In the genomic region with DNA sequence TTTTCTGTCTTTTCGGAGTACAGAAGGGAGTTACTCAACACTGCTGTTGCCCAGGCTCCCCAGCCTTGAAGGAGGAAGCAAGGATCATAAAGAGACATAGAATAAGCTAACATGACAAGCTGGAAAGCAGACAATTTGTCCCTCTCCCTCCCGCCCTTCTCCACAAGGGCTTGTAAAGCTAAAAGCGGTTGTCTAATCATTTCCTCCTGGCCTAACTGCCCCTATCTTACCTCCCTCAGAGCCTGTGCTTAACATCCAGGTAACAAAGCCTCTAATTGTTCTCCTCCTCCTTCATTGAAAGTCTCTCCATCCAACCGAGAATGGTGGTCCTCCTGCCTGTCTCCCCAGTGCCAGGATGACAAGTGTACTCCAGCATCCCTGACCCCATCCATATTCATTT, we compare ENCODE assay signal across 9 mouse cellular contexts. TPM values are rescaled to one million over a fixed set of nuclear protein-coding genes. Genes with fewer than 3 reads are reported as not detected.
DNase-seq lines count a peak whose midpoint lies in the region; ATAC-seq and TF ChIP-seq lines count a peak whose summit lies in the region.
"Had no signal": no experiment of that assay in that cellular context is flagged by ENCODE, and none has a peak within 500 bp of the region (broad histone marks: within the 10 kb centered on the region; RNA-seq: fewer than 3 reads in every experiment).

No protein-coding gene starts in this region.

- H3K4me2 ChIP-seq in liver, embryonic 11.5 days: peak overlapping the region; percentile 84
- H3K4me2 ChIP-seq in limb, embryonic 13.5 days (replicated peaks): peak overlapping the region; percentile 91
- peak overlapping the region; percentile 83 for H3K4me2 ChIP-seq in neural tube, embryonic 15.5 days

- peak overlapping the region; percentile 68 for H3K4me3 ChIP-seq in liver, embryonic 11.5 days (ENCODE audit: low read depth, low read length)
- peak overlapping the region; percentile 14; the same call in 1 of the 2 replicates for H3K4me3 ChIP-seq in embryonic fibroblast, embryonic 13.5 days (ENCODE audit: insufficient read depth, low read length)
- H3K4me3 ChIP-seq in limb, embryonic 13.5 days: peak overlapping the region; percentile 70
- H3K4me3 ChIP-seq in neural tube, embryonic 15.5 days (replicated peaks): peak overlapping the region; percentile 57

- WGBS in liver, embryonic 11.5 days: 33% methylated on average over 4 of the region's 4 CpGs
- WGBS in limb, embryonic 13.5 days: 30% methylated on average over 4 of the region's 4 CpGs
- 34% methylated on average over 4 of the region's 4 CpGs for WGBS in neural tube, embryonic 15.5 days

- no peak for ATAC-seq in liver, embryonic 11.5 days (replicated peaks; ENCODE audit: low FRiP score)
- ATAC-seq in limb, embryonic 13.5 days (ENCODE audit: low FRiP score, low read depth): no peak
- ATAC-seq in neural tube, embryonic 15.5 days (ENCODE audit: low FRiP score): no peak

- no peak for DNase-seq in liver, embryonic 11.5 days (ENCODE audit: low spot score)
- no peak for DNase-seq in liver
- DNase-seq in right cerebral cortex, postnatal 4 days: no peak
- DNase-seq in spleen, postnatal 14 days (ENCODE audit: low spot score in 2 of 2): no peak
- DNase-seq in frontal cortex, adult 2 months (ENCODE audit: extremely low spot score in 1 of 2, low spot score in 1 of 2): no peak
- DNase-seq: kidney, adult 9 months had no signal

- peak overlapping the region; percentile 25; the same call in 1 of the 2 replicates for H3K9ac ChIP-seq in liver, embryonic 11.5 days (ENCODE audit: low read depth, low read length)
- H3K9ac ChIP-seq in limb, embryonic 13.5 days: peak overlapping the region; percentile 57
- peak overlapping the region; percentile 56; the same call in 1 of the 2 replicates for H3K9ac ChIP-seq in neural tube, embryonic 15.5 days (replicated peaks)

- no peaks in the 10 kb centered on the region for H3K27me3 ChIP-seq in liver, embryonic 11.5 days (replicated peaks; ENCODE audit: control insufficient read depth, insufficient read depth, low read length)
- H3K27me3 ChIP-seq in limb, embryonic 13.5 days: no peaks in the 10 kb centered on the region
- H3K27me3 ChIP-seq in neural tube, embryonic 15.5 days (replicated peaks): no peaks in the 10 kb centered on the region

- H3K27ac ChIP-seq in liver, embryonic 11.5 days (ENCODE audit: low read depth, low read length): peak overlapping the region; percentile 23
- 0 out of 2 replicates have a peak overlapping the region, but pooled peaks have one; percentile 73 for H3K27ac ChIP-seq in embryonic fibroblast, embryonic 13.5 days (ENCODE audit: insufficient read depth, low read length)
- peak overlapping the region; percentile 33; the same call in 1 of the 2 replicates for H3K27ac ChIP-seq in limb, embryonic 13.5 days
- H3K27ac ChIP-seq in neural tube, embryonic 15.5 days (replicated peaks): no peak overlapping the region

- H3K9me3 ChIP-seq in liver, embryonic 11.5 days (ENCODE audit: control insufficient read depth, low read length): no peaks in the 10 kb centered on the region
- H3K9me3 ChIP-seq in limb, embryonic 13.5 days: no peaks in the 10 kb centered on the region
- H3K9me3 ChIP-seq in neural tube, embryonic 15.5 days (replicated peaks): no peaks in the 10 kb centered on the region

- TF ChIP-seq POLR2A in embryonic fibroblast, embryonic 13.5 days (IDR thresholded peaks at IDR 0.05; ENCODE audit: low read depth, low read length): no peak

- peaks cover 4% of the 10 kb centered on the region; the same call in 1 of the 2 replicates for H3K36me3 ChIP-seq in liver, embryonic 11.5 days (ENCODE audit: control insufficient read depth, insufficient read depth, low read length)
- H3K36me3 ChIP-seq in limb, embryonic 13.5 days: peaks cover 35% of the 10 kb centered on the region
- H3K36me3 ChIP-seq in neural tube, embryonic 15.5 days: peaks cover 26% of the 10 kb centered on the region

- H3K4me1 ChIP-seq in liver, embryonic 11.5 days (replicated peaks; ENCODE audit: control insufficient read depth, insufficient read depth, low read length): peaks cover 19% of the 10 kb centered on the region
- peaks cover 3% of the 10 kb centered on the region; the same call in 1 of the 2 replicates for H3K4me1 ChIP-seq in embryonic fibroblast, embryonic 13.5 days (ENCODE audit: control insufficient read depth, insufficient read depth, low read length)
- peaks cover 19% of the 10 kb centered on the region for H3K4me1 ChIP-seq in limb, embryonic 13.5 days
- peaks cover 24% of the 10 kb centered on the region for H3K4me1 ChIP-seq in neural tube, embryonic 15.5 days

- no peak for TF ChIP-seq CTCF in embryonic fibroblast, embryonic 13.5 days (IDR thresholded peaks at IDR 0.05; ENCODE audit: borderline replicate concordance, insufficient read depth, low read length)

RNA-seq across cellular contexts. Expression of gene G6pc3, which starts 1.4 kb away (rescaled TPM):
- polyA plus RNA-seq in liver, embryonic 11.5 days (2014; fragmentation: Nextera tagmentation; extraction: Ambion mirVana): 38.8 and 39.5 TPM in 2 replicates
- 37.9 and 40.0 TPM in 2 replicates for polyA plus RNA-seq in embryonic fibroblast, embryonic 13.5 days (2011; ENCODE audit: insufficient read length, low read depth, missing spikeins)
- polyA plus RNA-seq in limb, embryonic 13.5 days (2015; fragmentation: Nextera tagmentation; extraction: Ambion mirVana): 35.6 and 36.1 TPM in 2 replicates
- polyA plus RNA-seq in neural tube, embryonic 15.5 days (2015; fragmentation: Nextera tagmentation; extraction: Ambion mirVana): 40.4 and 42.0 TPM in 2 replicates
- 87.5 and 91.4 TPM in 2 replicates for polyA plus RNA-seq in frontal cortex, adult 2 months (2012; rRNA removed)

RNA-seq across cellular contexts. Expression of gene Lsm12, which starts 5.8 kb away (rescaled TPM):
- polyA plus RNA-seq in liver, embryonic 11.5 days (2014; fragmentation: Nextera tagmentation; extraction: Ambion mirVana): 80.1 and 83.2 TPM in 2 replicates
- 113 and 124 TPM in 2 replicates for polyA plus RNA-seq in embryonic fibroblast, embryonic 13.5 days (2011; ENCODE audit: insufficient read length, low read depth, missing spikeins)
- polyA plus RNA-seq in limb, embryonic 13.5 days (2015; fragmentation: Nextera tagmentation; extraction: Ambion mirVana): 134 and 145 TPM in 2 replicates
- polyA plus RNA-seq in neural tube, embryonic 15.5 days (2015; fragmentation: Nextera tagmentation; extraction: Ambion mirVana): 111 and 121 TPM in 2 replicates
- polyA plus RNA-seq in frontal cortex, adult 2 months (2012; rRNA removed): 32.9 and 35.5 TPM in 2 replicates

RNA-seq across cellular contexts. Expression of gene Tmem101, which starts 34.6 kb away (rescaled TPM):
- polyA plus RNA-seq in liver, embryonic 11.5 days (2014; fragmentation: Nextera tagmentation; extraction: Ambion mirVana): 25.7 and 26.0 TPM in 2 replicates
- polyA plus RNA-seq in embryonic fibroblast, embryonic 13.5 days (2011; ENCODE audit: insufficient read length, low read depth, missing spikeins): 11.2 and 14.9 TPM in 2 replicates
- 44.7 and 46.1 TPM in 2 replicates for polyA plus RNA-seq in limb, embryonic 13.5 days (2015; fragmentation: Nextera tagmentation; extraction: Ambion mirVana)
- polyA plus RNA-seq in neural tube, embryonic 15.5 days (2015; fragmentation: Nextera tagmentation; extraction: Ambion mirVana): 41.2 and 41.5 TPM in 2 replicates
- 28.1 TPM in 2 replicates for polyA plus RNA-seq in frontal cortex, adult 2 months (2012; rRNA removed)

RNA-seq across cellular contexts. Expression of gene Hdac5, which starts 39.1 kb away (rescaled TPM):
- polyA plus RNA-seq in liver, embryonic 11.5 days (2014; fragmentation: Nextera tagmentation; extraction: Ambion mirVana): 23.8 and 26.0 TPM in 2 replicates
- polyA plus RNA-seq in embryonic fibroblast, embryonic 13.5 days (2011; ENCODE audit: insufficient read length, low read depth, missing spikeins): 47.8 and 54.9 TPM in 2 replicates
- polyA plus RNA-seq in limb, embryonic 13.5 days (2015; fragmentation: Nextera tagmentation; extraction: Ambion mirVana): 61.9 and 68.6 TPM in 2 replicates
- 74.0 and 77.4 TPM in 2 replicates for polyA plus RNA-seq in neural tube, embryonic 15.5 days (2015; fragmentation: Nextera tagmentation; extraction: Ambion mirVana)
- 256 and 323 TPM in 2 replicates for polyA plus RNA-seq in frontal cortex, adult 2 months (2012; rRNA removed)

RNA-seq across cellular contexts. Expression of gene Nags, which starts 45.5 kb away (rescaled TPM):
- polyA plus RNA-seq in liver, embryonic 11.5 days (2014; fragmentation: Nextera tagmentation; extraction: Ambion mirVana): 4.9 and 5.1 TPM in 2 replicates
- polyA plus RNA-seq in embryonic fibroblast, embryonic 13.5 days (2011; ENCODE audit: insufficient read length, low read depth, missing spikeins): not detected in 2 replicates
- polyA plus RNA-seq in limb, embryonic 13.5 days (2015; fragmentation: Nextera tagmentation; extraction: Ambion mirVana): 0.14 TPM in 1 of 2 replicates, not detected in the other
- 0.10 TPM in 1 of 2 replicates, not detected in the other for polyA plus RNA-seq in neural tube, embryonic 15.5 days (2015; fragmentation: Nextera tagmentation; extraction: Ambion mirVana)
- polyA plus RNA-seq in frontal cortex, adult 2 months (2012; rRNA removed): 0.04 and 0.06 TPM in 2 replicates

Comparison
In these comparisons a context has a peak if more than half of its experiments do, and no peak if none do; other contexts are left out.
1. H3K4me3 ChIP-seq: peak in every context shown above with its lines; median percentile 70 in limb, embryonic 13.5 days; 68 in liver, embryonic 11.5 days; 57 in neural tube, embryonic 15.5 days; 14 in embryonic fibroblast, embryonic 13.5 days.